Mouse (Mus musculus): ENCODE data around the gene Itpr2. TPM values are rescaled to one million over a fixed set of nuclear protein-coding genes. Genes with fewer than 3 reads are reported as not detected.

Itpr2 gene
- total RNA-seq, 2 experiments from 2014 or later: 11.9 to 17.1 TPM

DNA sequence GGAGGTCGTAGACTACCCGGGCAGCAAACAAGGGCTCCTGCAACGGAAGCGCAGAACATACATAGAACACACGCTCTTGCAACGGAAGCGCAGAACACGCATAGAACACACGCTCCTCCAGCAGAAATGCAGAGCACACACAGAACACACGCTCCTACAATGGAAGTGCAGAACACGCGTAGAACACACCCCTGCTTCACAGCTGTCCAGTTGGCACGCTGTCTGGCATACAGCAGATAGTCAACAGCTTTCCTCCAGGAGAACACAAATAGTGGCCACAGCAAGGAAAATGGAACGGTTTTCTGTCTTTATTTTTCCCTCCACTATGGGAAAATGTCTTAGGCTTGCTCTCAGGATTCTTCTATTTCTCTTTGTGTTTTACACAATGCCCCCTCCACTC lies 344.9 kb downstream of the Itpr2 start:
- no peak for DNase-seq (ENCODE audit: low spot score in 2 of 2)
- intact Hi-C loops (cut with DNase I): loop anchor here (5.0 kb wide), 1 partner anchor 300 kb away; no protein-coding TSS in a partner anchor

- intact Hi-C loops (cut with DNase I): loop anchor here (5.0 kb wide), 1 partner anchor 299 kb away; no protein-coding TSS in a partner anchor
- no peak for DNase-seq (ENCODE audit: low spot score in 2 of 2)
Measured at GRCm38 (mm10) chr6:146156536-146156935, 345.5 kb downstream of the Itpr2 start.

GRCm38 (mm10) chr6:146155156-146155734 lies 346.8 kb downstream of the Itpr2 start:
- intact Hi-C loops (cut with DNase I): loop anchor here (5.0 kb wide), 1 partner anchor 298 kb away; no protein-coding TSS in a partner anchor
- DNase-seq (ENCODE audit: low spot score in 2 of 2): no peak

DNA sequence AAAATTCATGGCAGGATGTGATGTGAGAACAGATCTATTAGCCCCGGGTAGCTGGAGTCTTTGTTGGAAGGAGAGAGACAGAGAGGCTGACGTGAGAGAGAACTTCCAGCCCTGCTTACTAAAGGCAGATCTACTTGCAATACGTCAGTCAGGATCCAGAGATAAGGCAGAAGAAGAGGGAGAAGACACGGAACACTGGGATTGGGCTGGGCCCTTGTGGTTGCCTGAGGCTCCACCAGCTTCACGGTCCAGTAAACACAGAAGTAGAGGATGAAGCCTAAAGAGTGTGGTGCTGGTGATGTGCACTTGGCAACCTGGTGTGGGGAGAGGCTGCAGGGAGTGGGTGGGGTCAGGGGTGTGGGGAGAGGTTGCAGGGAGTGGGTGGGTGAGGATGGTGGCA lies 349.2 kb downstream of the Itpr2 start:
- DNase-seq (ENCODE audit: low spot score in 2 of 2): no peak
- intact Hi-C loops (cut with DNase I): no loop called here

GRCm38 (mm10) chr6:146140966-146141585 lies 360.9 kb downstream of the Itpr2 start:
- DNase-seq (ENCODE audit: low spot score in 2 of 2): no peak
- intact Hi-C loops (cut with DNase I): no loop called here

DNA sequence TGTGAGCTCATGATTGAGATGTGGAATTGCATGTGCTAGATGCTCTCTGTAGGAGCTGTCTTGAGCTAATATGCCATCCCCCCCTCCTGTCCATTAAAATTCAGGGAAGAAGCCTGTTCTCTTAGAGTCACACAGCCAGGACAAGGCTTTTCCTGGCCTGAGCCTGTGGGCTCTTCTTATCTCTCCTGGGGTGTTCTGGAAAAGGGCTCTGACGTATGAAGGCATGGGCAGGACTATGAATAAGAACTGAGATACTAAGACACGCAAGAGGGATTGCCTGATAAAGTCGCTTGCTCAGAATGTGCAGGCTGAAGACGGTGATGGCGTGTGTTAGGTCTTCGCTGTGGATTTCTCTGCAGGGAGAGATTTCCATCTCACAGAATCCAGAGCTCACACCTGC lies 361.9 kb downstream of the Itpr2 start:
- no peak for DNase-seq (ENCODE audit: low spot score in 2 of 2)
- intact Hi-C loops (cut with DNase I): no loop called here

- peak in 1 of 2 experiments; percentile 21 for DNase-seq (ENCODE audit: low spot score in 2 of 2)
- intact Hi-C loops (cut with DNase I): no loop called here
Measured at GRCm38 (mm10) chr6:146136646-146137045, 365.4 kb downstream of the Itpr2 start.

DNA sequence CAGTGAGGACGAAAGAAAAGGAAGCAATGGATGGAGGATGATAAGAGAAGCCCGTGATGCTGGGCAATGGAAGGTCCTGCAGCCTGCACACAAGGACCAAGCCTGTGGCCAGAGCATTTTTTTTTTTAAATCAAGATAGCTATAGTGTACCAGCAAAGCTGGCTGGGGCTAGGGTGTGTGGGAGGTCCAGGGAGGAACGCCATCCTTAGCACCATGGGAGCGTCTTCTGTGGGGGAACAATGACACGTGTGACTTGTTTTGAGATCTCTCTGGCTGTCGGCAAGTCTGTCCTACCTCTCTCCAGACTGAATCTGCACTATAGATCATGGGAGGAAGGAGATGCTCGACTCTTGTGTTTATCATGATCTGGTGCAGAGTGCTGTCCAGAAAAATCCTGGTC lies 365.8 kb downstream of the Itpr2 start:
- intact Hi-C loops (cut with DNase I): no loop called here

DNA sequence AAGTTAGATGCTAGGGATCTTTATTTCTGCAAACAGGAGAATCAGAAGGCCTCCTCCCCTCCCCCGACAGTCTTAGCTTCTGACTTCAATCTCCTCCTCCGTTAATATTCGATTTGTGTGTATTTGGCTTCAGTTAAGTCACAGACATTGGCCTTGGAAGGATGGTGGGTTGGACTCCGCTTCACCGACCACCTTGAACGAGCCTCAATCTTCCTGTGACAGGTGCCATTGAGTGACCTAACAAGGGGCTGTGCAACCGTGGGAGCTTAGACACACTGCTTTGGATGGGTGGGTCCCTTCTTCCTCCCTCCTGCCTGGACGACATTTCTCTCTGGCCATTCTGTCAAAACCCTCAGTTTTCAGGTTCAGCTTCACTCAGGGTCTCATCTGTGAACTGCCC lies 366.7 kb downstream of the Itpr2 start:
- no peak for DNase-seq (ENCODE audit: low spot score in 2 of 2)
- intact Hi-C loops (cut with DNase I): no loop called here

More for the DNA sequence above, 365.8 kb downstream of the Itpr2 start:
- no peak for DNase-seq (ENCODE audit: low spot score in 2 of 2)

DNA sequence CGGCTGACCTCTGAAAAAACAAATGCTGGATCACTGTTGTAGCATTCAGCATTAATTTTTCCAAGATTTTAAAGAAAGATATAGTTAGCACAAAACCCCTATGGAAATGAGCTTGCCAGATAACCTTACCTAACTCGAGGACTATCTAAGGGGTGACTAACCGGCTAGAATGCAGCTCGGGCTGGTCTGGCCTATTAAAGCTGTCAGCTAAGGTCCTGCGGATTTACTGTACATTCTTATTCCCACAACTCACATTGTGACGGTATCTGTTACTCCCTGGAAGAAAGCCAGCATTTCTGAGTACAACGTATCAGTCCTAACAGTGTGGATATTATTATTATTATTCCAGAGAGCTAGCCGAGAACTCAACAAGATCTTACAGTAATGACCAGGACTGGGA lies 368.1 kb downstream of the Itpr2 start:
- DNase-seq (ENCODE audit: low spot score in 2 of 2): no peak
- intact Hi-C loops (cut with DNase I): no loop called here

DNA sequence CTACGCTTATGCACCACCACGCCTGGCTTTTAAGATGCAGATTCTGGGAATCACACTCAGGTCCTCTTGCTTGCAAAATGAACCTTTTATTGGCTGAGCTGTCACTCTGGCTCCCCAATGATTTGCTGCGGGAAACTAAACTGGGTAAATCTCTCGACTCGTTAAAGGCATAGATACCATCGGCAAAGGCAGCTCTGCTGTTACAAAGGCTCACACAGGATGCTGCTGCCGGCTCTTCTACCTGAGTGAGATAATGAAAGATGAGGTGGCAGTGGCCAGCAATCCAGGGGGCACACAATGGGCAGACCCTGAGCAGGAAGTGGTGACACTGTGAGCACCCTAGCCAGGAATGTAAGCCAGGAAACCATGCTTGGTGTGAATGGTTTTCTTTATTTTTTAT lies 373.0 kb downstream of the Itpr2 start:
- no peak for DNase-seq (ENCODE audit: low spot score in 2 of 2)
- intact Hi-C loops (cut with DNase I): no loop called here

DNA sequence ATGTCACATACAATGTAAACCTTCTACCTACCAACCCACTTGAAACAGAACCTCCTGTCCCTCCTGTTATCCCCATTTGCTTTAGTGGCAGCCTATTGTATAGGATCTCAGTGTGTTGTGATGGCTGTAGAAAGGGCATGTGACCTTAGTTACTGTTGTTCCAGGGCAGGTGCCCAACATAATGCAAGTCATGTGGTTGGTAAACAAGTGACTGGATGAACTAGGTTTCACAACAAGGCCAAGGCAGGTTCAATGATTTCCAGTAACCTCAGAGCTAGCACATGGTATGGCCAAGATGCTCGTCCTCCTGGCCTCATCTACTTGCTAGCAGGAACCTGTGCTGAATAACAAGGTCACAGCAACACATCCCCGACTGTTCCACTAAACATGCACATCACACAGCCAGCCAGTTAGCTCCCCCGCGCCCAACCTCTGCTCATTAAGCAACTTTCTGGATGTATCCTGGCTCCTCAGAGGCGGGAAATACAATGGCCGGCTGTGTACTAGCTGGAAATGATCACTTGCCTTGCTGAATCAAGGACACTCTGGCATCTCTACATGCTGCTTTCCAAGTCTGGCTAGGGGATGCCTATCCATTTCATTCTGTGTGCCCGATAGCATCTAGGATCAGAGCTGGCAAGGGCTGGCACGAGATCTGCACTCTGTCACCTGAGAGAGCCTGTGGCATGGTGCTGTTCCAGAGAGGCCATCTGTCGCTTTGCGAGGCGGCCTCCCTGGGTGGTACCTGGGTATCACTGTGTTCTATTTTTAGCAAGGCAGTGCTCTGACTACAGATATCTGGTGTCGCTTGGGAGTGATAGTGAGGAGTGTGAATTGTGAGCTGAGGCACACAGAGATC lies 375.0 kb downstream of the Itpr2 start:
- intact Hi-C loops (cut with DNase I): no loop called here
- no peak for DNase-seq (ENCODE audit: low spot score in 2 of 2)

- no peak for DNase-seq (ENCODE audit: low spot score in 2 of 2)
- intact Hi-C loops (cut with DNase I): no loop called here
Measured at GRCm38 (mm10) chr6:146125621-146126020, 376.4 kb downstream of the Itpr2 start.

GRCm38 (mm10) chr6:146124479-146124878 lies 377.5 kb downstream of the Itpr2 start:
- DNase-seq (ENCODE audit: low spot score in 2 of 2): peak; percentile 28 to 37
- intact Hi-C loops (cut with DNase I): no loop called here

GRCm38 (mm10) chr6:146123656-146124055 lies 378.4 kb downstream of the Itpr2 start:
- DNase-seq (ENCODE audit: low spot score in 2 of 2): no peak
- intact Hi-C loops (cut with DNase I): no loop called here

GRCm38 (mm10) chr6:146120172-146120571 lies 381.9 kb downstream of the Itpr2 start:
- no peak for DNase-seq (ENCODE audit: low spot score in 2 of 2)
- intact Hi-C loops (cut with DNase I): no loop called here

DNA sequence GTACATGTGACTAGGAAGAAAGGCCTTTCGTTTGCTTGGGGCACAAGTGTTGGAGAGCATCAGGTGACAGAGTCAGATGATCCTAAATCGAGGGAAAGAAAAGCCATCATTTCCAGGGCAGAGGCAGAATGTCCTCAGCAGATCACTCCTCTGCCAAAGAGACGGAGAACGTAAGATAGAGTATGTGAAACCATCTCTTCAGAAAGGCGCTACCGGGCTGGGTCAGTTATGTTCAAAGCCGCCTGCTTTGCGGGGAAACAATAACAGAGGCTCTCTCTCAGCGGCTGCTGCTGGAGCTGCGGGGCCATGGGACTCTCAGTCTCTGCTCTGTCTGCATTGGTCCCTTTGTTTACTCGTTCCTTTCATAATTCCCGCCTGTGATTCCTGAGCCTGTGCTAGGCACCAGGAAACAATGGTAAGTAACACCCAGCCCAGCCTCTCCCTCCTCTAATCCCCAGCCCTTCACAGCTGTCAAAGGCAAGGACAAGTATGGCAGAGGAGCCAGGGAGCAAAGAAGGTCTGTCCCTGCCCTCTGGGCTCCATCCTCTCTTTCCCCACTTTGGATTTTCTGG lies 387.2 kb downstream of the Itpr2 start:
- intact Hi-C loops (cut with DNase I): no loop called here
- DNase-seq (ENCODE audit: low spot score in 2 of 2): no peak

DNA sequence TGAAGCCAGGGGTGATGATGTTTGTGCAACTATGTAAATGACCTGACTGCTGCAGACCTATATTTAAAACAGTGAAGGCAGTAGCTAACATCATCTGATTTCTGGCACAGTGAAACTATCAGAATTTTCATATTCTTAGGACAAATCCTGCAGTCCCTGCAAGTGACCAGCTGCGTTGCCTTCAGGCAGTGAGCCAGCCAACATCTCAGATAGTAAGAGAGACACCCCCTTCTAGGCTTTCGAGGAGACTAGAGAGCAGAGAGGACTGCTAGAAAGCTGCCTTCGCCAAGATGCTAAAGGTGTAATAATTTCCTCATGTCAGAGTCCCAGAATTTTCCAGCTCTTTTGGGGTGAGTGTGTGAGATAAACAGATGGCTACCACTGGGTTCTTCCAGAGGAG lies 388.0 kb downstream of the Itpr2 start:
- DNase-seq (ENCODE audit: low spot score in 2 of 2): no peak
- intact Hi-C loops (cut with DNase I): no loop called here

- no peak for DNase-seq (ENCODE audit: low spot score in 2 of 2)
- intact Hi-C loops (cut with DNase I): no loop called here
Measured at GRCm38 (mm10) chr6:146113085-146113484, 388.9 kb downstream of the Itpr2 start.

- no peak for DNase-seq (ENCODE audit: low spot score in 2 of 2)
- intact Hi-C loops (cut with DNase I): no loop called here
Measured at GRCm38 (mm10) chr6:146112211-146112610, 389.8 kb downstream of the Itpr2 start.

Data from left cerebral cortex, postnatal 36 days (tissue).